Mouse (Mus musculus): ENCODE results near the gene Erg.

Erg gene

DNA sequence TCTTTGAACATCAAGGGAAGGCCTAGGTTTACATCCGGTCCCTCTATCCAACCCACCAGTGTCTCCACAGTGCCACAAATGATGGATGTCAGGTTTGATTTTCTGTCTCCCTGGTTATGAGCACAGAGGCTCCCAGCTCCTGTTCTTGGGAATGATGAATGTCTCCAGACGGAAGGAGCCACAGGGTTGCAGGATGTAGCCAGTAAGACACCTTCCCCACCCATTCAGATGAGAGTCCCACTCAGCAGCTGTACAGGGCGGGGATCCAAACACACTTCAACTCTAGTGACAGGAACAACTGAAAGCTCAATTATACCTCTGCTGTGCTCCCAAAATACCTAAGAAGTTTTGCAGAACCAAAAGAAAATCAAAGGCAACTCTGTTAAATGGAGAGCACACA, 51.2 kb downstream of the Erg start:
- no peak for TF ChIP-seq GATA4 (IDR thresholded peaks at IDR 0.05; ENCODE audit: insufficient replicate concordance, low read length)

DNA sequence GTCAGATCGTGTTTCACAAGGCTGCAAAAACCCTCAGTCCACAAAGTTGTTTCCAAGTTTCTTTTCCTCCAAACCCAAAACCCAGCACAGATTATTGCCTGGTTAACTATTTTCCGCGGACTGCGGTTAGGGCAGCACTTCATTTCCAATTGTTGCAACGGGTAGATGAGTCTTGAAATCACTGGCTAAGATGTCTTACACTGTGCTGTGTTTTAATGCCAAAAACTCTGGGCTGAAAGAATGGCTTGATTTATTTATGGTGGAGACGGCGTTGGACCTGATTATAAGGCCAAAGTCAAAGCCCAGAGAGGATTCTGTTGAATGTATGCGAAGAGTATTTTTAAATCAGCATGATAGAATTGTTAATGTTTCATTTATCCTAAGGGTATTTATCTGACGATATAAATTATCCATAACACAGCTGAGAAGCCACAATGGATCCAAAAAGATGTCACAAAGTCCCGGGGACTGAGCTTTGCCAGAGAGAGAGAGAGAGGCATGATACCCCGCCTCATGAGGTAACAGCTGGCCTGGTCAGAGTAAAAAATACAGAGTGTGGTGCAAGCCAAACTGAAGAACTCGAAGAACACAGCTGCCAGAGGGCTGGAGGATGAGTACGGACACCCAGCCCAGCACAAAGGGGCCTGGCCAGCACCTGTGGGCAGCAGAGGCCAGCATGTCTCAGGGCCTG, 53.9 kb downstream of the Erg start:
- TF ChIP-seq GATA4 (IDR thresholded peaks at IDR 0.05; ENCODE audit: insufficient replicate concordance, low read length): no peak

DNA sequence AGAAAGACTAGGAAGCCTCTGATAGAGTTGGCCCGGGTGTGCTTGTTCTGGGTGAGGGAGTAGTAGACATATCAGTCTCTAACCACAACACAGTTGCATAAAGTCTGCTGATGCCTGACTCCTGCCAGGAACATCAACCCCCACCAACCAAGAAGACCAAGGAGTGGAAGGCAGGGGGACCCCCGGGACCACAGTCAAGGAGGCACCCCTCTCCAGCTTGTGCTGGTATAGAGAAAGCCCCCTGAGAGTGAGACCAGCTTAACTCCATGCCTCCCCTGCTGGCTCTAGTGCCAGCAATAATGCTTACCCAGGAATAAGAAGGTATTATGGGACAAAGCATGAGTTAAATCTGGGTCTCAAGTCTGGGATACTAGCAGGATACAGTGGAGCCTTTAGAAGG, 58.8 kb downstream of the Erg start:
- no peak for TF ChIP-seq GATA4 (IDR thresholded peaks at IDR 0.05; ENCODE audit: insufficient replicate concordance, low read length)

DNA sequence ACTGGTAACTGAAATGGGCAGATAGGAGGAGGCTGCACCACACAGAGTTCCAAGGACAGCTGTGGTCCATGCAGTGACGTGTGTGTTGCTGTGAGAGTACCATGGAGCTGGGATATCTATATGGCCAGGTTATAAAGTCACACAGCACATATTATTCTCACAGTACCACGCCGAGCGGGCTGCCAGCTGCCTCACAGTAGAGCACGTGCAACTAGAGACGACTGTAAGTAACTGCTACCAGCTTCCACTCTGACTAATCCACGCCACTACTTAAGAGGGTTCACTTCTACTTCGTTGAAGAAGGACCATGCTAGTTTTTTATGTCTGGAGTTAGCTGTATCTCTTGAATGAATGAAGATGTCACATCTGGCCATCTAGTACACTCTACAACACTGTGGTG, 66.9 kb downstream of the Erg start:
- no peak for TF ChIP-seq GATA4 (IDR thresholded peaks at IDR 0.05; ENCODE audit: insufficient replicate concordance, low read length)

DNA sequence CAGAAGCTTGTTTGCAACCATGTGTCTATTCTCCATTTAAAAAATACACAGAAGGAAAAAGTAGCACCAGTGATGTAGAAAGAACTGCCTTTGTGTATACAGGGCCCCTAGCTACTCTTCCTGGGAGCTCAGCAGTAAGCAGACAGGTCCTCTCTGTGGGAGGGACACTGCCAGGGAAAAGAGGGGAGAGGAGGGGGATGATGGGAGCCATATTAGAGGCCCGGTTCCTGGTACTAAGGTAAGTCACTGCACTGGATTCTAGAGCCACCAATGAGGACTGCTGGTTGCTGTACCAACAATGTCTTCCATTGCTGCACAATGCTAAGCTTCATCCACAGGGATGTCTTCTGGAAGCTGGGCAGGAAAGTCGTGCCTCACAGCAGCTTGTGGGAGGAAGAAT, 80.3 kb downstream of the Erg start:
- no peak for TF ChIP-seq GATA4 (IDR thresholded peaks at IDR 0.05; ENCODE audit: insufficient replicate concordance, low read length)

DNA sequence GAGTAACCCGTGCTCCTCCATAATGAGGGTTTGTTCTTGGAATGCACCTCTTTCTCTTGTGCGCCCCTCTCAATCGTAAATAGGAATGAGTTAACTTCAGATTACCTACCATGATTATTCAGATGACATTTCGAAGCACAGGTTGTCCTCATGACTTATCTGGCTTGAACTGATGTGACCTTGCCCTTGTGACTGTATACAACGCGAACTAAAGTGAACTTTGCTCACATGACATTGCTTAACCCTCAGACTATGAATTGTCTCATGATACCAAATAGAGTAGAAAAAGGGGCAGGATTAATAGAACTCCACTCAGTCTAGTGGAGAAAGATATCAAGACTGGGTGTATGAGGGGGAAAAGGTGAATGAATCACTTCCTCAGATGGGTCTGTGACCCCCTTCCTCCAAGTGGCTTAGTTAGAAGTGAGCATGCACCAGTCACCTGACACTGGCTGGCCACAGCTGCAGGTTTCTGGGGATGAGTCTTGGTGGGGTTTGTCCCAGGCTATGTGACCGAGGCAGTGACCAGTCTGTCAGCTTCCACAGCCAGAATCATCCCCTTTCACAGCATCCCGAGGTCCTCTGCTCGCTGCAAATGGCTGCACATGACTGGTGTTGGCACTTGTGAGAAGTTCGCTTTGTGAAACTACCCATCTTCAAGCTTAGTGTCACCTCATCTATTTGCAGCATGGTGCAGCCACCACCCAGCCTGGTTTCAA, 89.7 kb downstream of the Erg start:
- no peak for TF ChIP-seq GATA4 (IDR thresholded peaks at IDR 0.05; ENCODE audit: insufficient replicate concordance, low read length)

DNA sequence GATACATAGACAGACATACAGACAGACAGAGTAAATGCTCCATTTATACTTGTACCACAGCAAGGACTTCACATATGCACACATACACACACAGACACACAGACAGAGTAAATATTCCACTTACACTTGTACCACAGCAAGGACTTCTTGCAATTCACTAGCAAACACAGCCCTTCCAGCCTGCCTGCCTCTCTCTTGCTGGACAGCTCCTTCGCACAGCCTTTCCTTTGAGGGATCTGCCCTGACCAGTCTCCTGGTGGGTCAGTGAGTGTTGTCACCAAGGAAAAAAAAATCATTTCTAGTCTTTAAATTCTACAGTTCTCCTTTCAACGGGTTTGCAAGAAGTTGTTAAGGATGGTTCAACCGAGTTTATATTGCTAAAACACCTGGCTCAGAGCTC, 92.3 kb downstream of the Erg start:
- TF ChIP-seq GATA4 (IDR thresholded peaks at IDR 0.05; ENCODE audit: insufficient replicate concordance, low read length): no peak

DNA sequence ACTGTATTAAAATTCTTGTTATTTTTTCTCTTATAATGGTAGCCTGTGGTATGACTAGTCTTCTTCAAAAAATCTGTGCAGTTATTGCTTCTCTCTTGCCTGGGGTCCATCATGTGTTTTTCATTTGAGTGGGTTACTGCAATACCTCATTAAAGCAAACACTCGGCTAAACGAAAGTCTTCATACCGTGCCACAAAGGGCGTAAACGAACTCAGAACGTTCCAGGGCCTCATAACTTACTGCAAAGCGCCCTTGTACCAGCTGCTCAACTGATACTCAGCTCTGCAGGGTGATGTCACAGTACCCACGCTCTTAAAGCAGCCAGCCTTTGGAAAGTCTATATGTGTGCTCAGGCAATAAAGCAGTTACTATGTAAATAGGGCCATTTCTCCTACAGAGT, 93.1 kb downstream of the Erg start:
- no peak for TF ChIP-seq GATA4 (IDR thresholded peaks at IDR 0.05; ENCODE audit: insufficient replicate concordance, low read length)

DNA sequence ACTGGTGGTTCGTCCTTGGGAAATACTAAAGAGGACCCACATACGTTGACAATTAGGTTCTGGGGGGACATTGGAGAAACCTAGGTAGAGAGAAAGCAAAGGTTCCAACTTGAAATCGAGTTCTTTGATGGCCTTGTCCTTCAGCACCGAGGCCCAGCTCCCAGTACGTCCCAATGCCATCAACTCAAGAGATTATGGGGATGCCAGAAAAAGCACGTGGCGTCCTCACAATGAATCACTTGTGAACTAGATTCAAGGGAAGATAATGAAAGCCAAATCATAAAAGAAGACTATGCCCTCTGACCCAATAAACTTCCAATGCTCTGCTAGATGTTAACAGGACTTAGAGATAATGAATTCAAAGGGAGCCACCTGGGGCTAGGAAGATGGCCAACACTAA, 94.2 kb downstream of the Erg start:
- TF ChIP-seq GATA4 (IDR thresholded peaks at IDR 0.05; ENCODE audit: insufficient replicate concordance, low read length): no peak

DNA sequence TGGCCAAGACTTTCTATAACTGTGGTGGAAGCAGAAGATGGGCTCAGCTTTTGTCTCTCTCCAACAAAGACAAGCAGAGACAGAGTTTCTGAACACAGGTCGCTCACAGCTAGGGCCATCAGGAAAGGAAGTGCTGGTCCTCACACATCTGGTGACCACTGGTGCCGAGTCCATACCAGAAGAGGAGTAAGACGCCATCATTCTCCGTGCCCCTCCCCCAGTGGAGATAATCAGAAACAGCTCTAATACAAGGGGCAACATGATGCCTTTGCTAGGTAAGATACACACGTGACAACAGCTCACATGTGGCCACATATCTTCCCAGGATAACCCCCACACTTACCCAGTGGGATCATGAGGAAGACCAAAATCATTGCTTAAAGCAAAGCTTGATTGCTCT, 96.0 kb downstream of the Erg start:
- no peak for TF ChIP-seq GATA4 (IDR thresholded peaks at IDR 0.05; ENCODE audit: insufficient replicate concordance, low read length)

DNA sequence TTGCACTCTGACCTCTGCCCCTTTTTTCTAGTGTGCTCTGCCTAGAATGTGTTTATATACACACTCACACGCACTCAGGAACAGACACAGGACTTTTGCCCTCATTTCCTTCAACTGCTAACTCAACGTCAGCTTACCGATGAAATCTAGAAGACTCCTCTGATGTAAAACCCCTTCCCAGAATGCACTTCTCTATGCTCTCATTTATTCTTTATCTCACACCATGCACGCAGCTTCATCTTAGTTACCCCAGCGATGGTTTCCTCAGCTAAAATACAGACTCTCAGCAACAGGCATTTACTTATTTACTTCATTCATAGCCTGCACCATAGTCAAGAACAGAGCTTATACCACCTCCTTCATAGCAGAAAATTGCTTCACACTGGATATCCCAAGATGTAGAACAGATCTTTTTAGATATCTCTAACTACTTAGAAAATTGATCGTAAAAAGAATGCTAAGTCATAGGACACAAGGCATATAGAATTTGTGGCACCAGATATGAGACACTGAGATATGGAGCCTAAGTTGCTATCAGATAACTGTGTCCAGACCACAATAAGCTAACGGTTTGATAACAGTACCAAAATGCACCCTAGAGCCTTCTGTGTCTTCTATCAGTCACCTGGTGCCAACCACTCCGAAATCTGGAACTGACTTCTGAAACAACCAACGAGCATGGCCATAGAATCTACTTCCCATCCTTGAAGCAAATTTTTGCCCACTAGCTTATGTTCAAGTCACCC, 98.6 kb downstream of the Erg start:
- no peak for TF ChIP-seq GATA4 (IDR thresholded peaks at IDR 0.05; ENCODE audit: insufficient replicate concordance, low read length)

DNA sequence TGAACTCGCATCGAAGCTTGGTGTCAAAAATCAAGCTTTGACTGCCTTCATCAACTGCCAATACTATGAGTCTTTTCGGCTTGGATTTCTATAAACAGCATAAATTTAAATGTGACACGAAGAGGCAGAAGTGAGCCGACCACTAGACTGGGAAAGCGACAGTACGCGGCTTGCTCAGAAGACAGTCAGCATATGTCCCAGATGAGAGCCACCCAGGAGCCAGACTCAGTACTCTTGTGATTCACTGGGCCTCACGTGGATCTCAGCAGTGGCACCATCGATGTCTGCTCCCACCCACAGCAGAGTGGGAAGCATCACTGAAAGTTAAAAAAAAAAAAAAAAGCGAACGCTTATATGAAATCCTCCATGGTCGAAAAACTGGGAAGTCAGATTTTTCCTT, 105.2 kb downstream of the Erg start:
- no peak for TF ChIP-seq GATA4 (IDR thresholded peaks at IDR 0.05; ENCODE audit: insufficient replicate concordance, low read length)

DNA sequence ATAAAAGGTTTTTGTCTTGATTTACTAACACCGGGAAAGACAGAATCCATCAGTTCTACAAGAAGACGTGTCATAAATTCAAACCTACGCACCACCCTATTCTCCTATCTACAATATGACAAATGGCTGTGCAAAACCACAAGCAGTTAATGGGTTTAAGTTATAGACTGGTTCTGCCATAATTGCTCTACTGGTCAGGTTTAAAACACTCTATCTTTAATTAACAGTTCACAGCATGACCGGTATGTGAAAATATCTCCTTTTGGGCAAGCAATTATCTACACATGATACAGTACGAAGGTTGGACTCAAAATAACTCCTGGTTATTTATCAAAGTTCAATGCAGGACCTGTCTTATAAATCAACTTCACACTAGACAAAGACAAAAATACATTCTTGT, 107.8 kb downstream of the Erg start:
- no peak for TF ChIP-seq GATA4 (IDR thresholded peaks at IDR 0.05; ENCODE audit: insufficient replicate concordance, low read length)

DNA sequence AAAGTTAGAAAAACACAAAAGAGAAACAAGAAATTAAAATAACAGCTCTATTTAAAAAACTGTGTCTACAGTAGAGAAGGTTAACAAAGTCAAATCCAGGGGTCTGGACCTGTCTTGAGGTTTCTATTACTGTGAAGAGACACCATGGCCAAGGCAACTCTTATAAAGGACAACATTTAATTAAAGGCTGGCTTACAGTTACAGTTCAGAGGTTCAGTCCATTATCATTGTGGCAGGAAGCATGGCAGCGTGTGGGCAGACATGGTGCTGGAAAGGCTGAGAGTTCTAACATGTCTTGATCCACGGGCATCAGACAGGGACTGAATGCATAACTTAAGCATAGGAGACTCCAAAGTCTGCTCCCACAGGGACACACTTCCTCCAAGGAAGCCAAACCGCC, 111.4 kb downstream of the Erg start:
- no peak for TF ChIP-seq GATA4 (IDR thresholded peaks at IDR 0.05; ENCODE audit: insufficient replicate concordance, low read length)

DNA sequence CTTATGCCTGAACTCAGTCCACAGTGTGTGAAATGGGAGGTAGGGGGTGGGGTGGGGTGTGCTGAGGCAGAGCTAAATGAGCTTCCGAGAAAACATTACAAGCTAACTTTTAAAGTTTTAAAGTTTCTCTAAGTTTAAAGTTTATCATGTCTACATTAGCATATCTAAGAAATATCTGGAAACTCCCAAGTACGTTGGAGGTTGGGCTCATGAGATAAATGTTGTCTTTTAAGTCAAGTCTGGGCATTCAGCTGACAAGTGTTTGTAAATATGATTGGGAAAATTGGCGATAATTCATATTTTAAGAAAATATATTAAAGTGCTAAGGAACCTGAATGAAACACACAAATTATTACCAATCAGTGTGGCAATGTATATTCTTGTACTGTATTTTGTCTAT, 112.4 kb downstream of the Erg start:
- no peak for TF ChIP-seq GATA4 (IDR thresholded peaks at IDR 0.05; ENCODE audit: insufficient replicate concordance, low read length)

DNA sequence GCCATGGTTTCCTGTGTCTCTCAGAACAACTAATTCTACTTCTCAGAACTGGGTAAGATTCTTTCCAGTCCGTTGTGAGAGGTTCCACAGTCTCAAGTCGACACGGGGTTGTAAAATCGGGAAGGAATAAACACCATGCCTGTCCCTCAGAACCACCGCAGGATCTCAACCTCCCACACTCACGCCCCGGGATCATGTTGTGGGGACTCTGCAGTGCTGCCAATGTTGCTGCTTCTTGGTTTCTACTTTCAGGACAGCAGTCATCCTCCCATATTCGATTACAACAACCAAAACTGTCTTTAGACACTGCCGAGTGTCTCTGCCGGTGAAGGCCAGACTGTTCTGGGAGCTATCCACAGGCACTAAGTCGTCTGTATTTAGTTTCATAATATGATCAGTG, 113.6 kb downstream of the Erg start:
- TF ChIP-seq GATA4 (IDR thresholded peaks at IDR 0.05; ENCODE audit: insufficient replicate concordance, low read length): no peak
